Mouse (Mus musculus) ovary, adult 2 months (tissue): ENCODE results near the gene Impdh1. TPM values are rescaled to one million over a fixed set of nuclear protein-coding genes. Genes with fewer than 3 reads are reported as not detected.

Experiments used
- polyA plus RNA-seq: library from polyadenylated mRNA; depleted of rRNA; stranded (reverse); fragments of >200 nt; gene quantifications from 2 replicates; pipeline ENCODE4 v1.2.3, GENCODE M21; 2012; rRNA removed

Gene Impdh1
- polyA plus RNA-seq: 95.8 and 102 TPM in 2 replicates

DNA sequence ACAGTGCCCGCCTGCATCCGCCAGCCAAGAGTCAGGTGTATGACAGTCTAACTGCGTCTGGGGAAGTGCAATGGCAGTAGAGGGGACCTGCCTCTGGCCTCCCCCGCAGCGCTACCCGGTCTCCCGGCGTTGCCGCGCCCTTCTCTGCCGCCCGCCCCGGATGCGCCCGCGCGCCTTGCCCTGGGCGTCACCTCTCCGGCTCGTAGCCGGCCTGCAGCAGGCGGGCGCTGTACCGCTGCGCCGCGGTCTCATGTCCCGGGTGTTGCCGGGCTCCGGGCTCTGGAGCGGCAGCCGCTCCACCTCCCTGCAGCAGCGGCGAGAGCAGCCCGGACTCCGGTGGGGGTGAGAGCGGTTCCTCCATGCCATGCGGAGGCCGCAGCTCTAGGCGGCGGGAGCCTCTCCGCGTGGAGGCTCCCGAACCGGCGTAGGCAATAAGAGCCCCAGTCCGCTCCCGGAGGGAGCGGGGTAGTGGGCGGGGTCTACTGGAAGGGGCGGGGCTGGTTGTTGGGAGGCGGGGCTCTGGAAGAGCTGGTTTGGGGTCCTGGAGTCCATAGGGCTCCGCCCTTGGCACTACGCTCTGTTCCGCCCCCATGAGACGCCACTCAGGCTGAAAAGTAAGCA lies at the start of gene Impdh1:
Impdh1 (minus strand) TSS at position 484 of the 621 bp plus-strand sequence.

DNA sequence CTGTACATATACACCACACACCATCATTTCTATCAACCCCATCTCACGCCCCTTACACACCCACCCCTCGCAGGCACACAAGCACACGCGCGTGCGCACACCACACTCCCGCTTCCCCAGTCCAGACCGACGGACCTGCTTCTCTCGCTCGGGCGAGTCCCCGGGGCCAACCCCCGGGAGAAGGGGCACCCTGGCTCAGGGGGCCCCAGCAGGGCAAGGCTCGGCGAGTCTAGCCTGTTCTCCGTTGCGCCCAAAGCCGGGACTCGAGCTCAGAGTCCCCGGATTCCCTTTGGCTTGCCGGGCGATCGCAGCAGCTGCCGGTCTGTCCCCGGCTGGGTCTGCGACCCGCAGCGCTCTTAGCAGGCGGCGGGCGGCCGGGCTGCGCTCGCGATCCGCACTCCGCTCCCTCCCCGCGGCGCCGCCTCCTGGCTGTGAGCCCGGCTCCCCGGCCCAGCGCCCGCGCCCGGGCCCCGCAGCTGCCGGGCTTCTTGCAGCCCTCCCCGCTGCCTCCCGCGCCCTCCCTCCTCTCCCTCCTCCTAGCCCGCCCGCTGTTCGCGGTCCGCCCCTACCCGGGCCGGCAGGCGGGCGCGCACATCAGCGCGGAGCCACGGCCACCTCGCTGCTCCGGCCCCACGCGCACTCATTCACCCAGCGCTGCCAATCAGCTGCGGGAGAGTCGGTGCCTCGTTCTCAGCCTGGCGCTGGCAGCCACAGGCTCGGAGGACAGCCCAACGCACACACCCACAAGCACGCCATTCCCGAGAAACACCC lies 37.1 kb downstream of the Impdh1 start, which contains the start of gene Prrt4:
Prrt4 (minus strand) TSS at position 697 of the 771 bp plus-strand sequence.

GRCm38 (mm10) chr6:29164314-29165244 lies 51.6 kb downstream of the Impdh1 start, which contains the start of gene Rbm28:
Gene Rbm28 (minus strand): TSS chr6:29165006.

Other genes with a start within 250 kb of the Impdh1 start
- 7.9 and 10.4 TPM in 2 replicates for gene Lep, start 156.1 kb downstream of the Impdh1 start, polyA plus RNA-seq
- gene Rbm28, start 51.4 kb downstream of the Impdh1 start, polyA plus RNA-seq: 5.3 and 6.7 TPM in 2 replicates
- 22.1 and 26.0 TPM in 2 replicates for gene Prrt4, start 36.8 kb downstream of the Impdh1 start, polyA plus RNA-seq
- 16.4 and 19.0 TPM in 2 replicates for gene Hilpda, start 56.1 kb upstream of the Impdh1 start, polyA plus RNA-seq
- gene Fam71f2, start 63.2 kb upstream of the Impdh1 start, polyA plus RNA-seq: 0.78 and 0.97 TPM in 2 replicates
- not detected in 2 replicates for gene Fam71f1, start 102.8 kb upstream of the Impdh1 start, polyA plus RNA-seq
- gene Calu, start 131.7 kb upstream of the Impdh1 start, polyA plus RNA-seq: 50.6 and 64.4 TPM in 2 replicates
- gene Opn1sw, start 172.1 kb upstream of the Impdh1 start, polyA plus RNA-seq: 0.70 and 1.8 TPM in 2 replicates
- gene Ccdc136, start 179.9 kb upstream of the Impdh1 start, polyA plus RNA-seq: 10.6 and 13.4 TPM in 2 replicates
- 30.3 and 40.6 TPM in 2 replicates for gene Flnc, start 216.9 kb upstream of the Impdh1 start, polyA plus RNA-seq